Mouse (Mus musculus): ENCODE measurements around the gene Antxr1.

Gene Antxr1

GRCm38 (mm10) chr6:87133520-87133919 is 202.1 kb downstream of the Antxr1 start:
- no peak for DNase-seq

- no peak for DNase-seq
These were observed 204.5 kb downstream of the Antxr1 start for GRCm38 (mm10) chr6:87131078-87131477.

GRCm38 (mm10) chr6:87130628-87131027 is 205.0 kb downstream of the Antxr1 start:
- no peak for DNase-seq

GRCm38 (mm10) chr6:87129861-87130260 is 205.8 kb downstream of the Antxr1 start:
- no peak for DNase-seq

GRCm38 (mm10) chr6:87127049-87127753 is 208.4 kb downstream of the Antxr1 start:
- no peak for DNase-seq

GRCm38 (mm10) chr6:87123973-87124372 is 211.6 kb downstream of the Antxr1 start:
- no peak for DNase-seq

GRCm38 (mm10) chr6:87123406-87123805 is 212.2 kb downstream of the Antxr1 start:
- no peak for DNase-seq

GRCm38 (mm10) chr6:87121961-87122360 is 213.7 kb downstream of the Antxr1 start:
- DNase-seq: no peak

- peak; percentile 32 for DNase-seq
These were observed 215.0 kb downstream of the Antxr1 start for GRCm38 (mm10) chr6:87120661-87121060.

- no peak for DNase-seq
These were observed 215.6 kb downstream of the Antxr1 start for GRCm38 (mm10) chr6:87119975-87120374.

GRCm38 (mm10) chr6:87119066-87119837 is 216.4 kb downstream of the Antxr1 start:
- peak; percentile 85 for DNase-seq

- DNase-seq: no peak
These were observed 219.0 kb downstream of the Antxr1 start for GRCm38 (mm10) chr6:87116596-87116995.

GRCm38 (mm10) chr6:87115981-87116380 is 219.6 kb downstream of the Antxr1 start:
- DNase-seq: no peak

- no peak for DNase-seq
These were observed 223.5 kb downstream of the Antxr1 start for GRCm38 (mm10) chr6:87112125-87112524.

- DNase-seq: no peak
These were observed 224.1 kb downstream of the Antxr1 start for GRCm38 (mm10) chr6:87111493-87111892.

- no peak for DNase-seq
These were observed 231.4 kb downstream of the Antxr1 start, which contains the start of gene D6Ertd527e for GRCm38 (mm10) chr6:87104123-87104796. D6Ertd527e (plus strand) TSS chr6:87104746.

GRCm38 (mm10) chr6:87103314-87103713 is 232.3 kb downstream of the Antxr1 start:
- no peak for DNase-seq

GRCm38 (mm10) chr6:87102421-87102911 is 233.2 kb downstream of the Antxr1 start:
- DNase-seq: no peak

GRCm38 (mm10) chr6:87101955-87102353 is 233.7 kb downstream of the Antxr1 start:
- DNase-seq: peak; percentile 29

GRCm38 (mm10) chr6:87101281-87101954 is 234.2 kb downstream of the Antxr1 start:
- peak; percentile 93 for DNase-seq

- DNase-seq: no peak
These were observed 235.2 kb downstream of the Antxr1 start for GRCm38 (mm10) chr6:87100297-87101020.

GRCm38 (mm10) chr6:87099671-87100296 is 235.8 kb downstream of the Antxr1 start:
- no peak for DNase-seq
